Mouse (Mus musculus) gastrocnemius, adult 8-10 months (tissue): ENCODE data around the gene Cerk. TPM values are rescaled to one million over a fixed set of nuclear protein-coding genes. Genes with fewer than 3 reads are reported as not detected.
A peak's percentile ranks its signal among the peaks of the same experiment; 100 is the strongest.
"Not testable (repeated sequence)": the region's sequence is repeated elsewhere in the genome, so short reads cannot be mapped to it uniquely, and the experiment has no call there.

Source experiments
- DNase-seq, 2 experiments: peaks; one replicate each; pipeline ENCODE4 v3.0.0; 2022; ENCODE audit warnings: low spot score in 2 of 2
- total RNA-seq, 4 experiments: library from RNA; stranded (reverse); gene quantifications; 2 replicates each; pipeline ENCODE4 v1.2.4; 2022

Gene Cerk
- total RNA-seq, 4 experiments from 2014 or later, result 3.2 to 4.4 (median 3.8) TPM

- DNase-seq, result not testable (repeated sequence)
Observed at GRCm38 (mm10) chr15:86212193-86212592, 26.3 kb upstream of the Cerk start.

- DNase-seq, result no peak
Observed at GRCm38 (mm10) chr15:86206385-86206784, 20.4 kb upstream of the Cerk start.

GRCm38 (mm10) chr15:86205300-86205699 lies 19.4 kb upstream of the Cerk start:
- DNase-seq, result no peak

- DNase-seq, result no peak
Observed at GRCm38 (mm10) chr15:86203942-86204561, 18.1 kb upstream of the Cerk start.

GRCm38 (mm10) chr15:86203292-86203793 lies 17.4 kb upstream of the Cerk start:
- DNase-seq, result no peak

- no peak for DNase-seq
Observed at GRCm38 (mm10) chr15:86202640-86203039, 16.7 kb upstream of the Cerk start.

GRCm38 (mm10) chr15:86201696-86202330 lies 15.9 kb upstream of the Cerk start:
- DNase-seq, result no peak

- DNase-seq, result no peak
Observed at GRCm38 (mm10) chr15:86201095-86201494, 15.2 kb upstream of the Cerk start.

GRCm38 (mm10) chr15:86200169-86200568 lies 14.2 kb upstream of the Cerk start:
- DNase-seq, result no peak

GRCm38 (mm10) chr15:86199482-86199881 lies 13.5 kb upstream of the Cerk start:
- DNase-seq, result no peak

- DNase-seq, result no peak
Observed at GRCm38 (mm10) chr15:86199052-86199451, 13.1 kb upstream of the Cerk start.

- not testable (repeated sequence) for DNase-seq
Observed at GRCm38 (mm10) chr15:86194676-86195453, 8.9 kb upstream of the Cerk start.

GRCm38 (mm10) chr15:86191933-86192332 lies 6.0 kb upstream of the Cerk start:
- no peak for DNase-seq

- DNase-seq, result no peak
Observed at GRCm38 (mm10) chr15:86191505-86191904, 5.6 kb upstream of the Cerk start.

GRCm38 (mm10) chr15:86190387-86190786 lies 4.4 kb upstream of the Cerk start:
- DNase-seq, result no peak

- peak; percentile 86 to 88 for DNase-seq
Observed at GRCm38 (mm10) chr15:86188746-86189470, 3.0 kb upstream of the Cerk start.

- peak; percentile 35 to 47 for DNase-seq
Observed at GRCm38 (mm10) chr15:86188186-86188585, 2.2 kb upstream of the Cerk start.

- no peak for DNase-seq
Observed at GRCm38 (mm10) chr15:86186686-86187085, 745 bp upstream of the Cerk start.

GRCm38 (mm10) chr15:86184851-86185688 lies 871 bp downstream of the Cerk start:
- no peak for DNase-seq

GRCm38 (mm10) chr15:86184071-86184470 lies 1.9 kb downstream of the Cerk start:
- no peak for DNase-seq

- DNase-seq, result no peak
Observed at GRCm38 (mm10) chr15:86183484-86183883, 2.5 kb downstream of the Cerk start.
